Mouse (Mus musculus): ENCODE measurements around the gene Rapgefl1. TPM values are rescaled to one million over a fixed set of nuclear protein-coding genes. Genes with fewer than 3 reads are reported as not detected.

Rapgefl1 gene
- total and polyA plus RNA-seq, 3 experiments: 0.58 to 1.4 TPM; not detected in 1

GRCm38 (mm10) chr11:98873900-98874299 lies 37.3 kb downstream of the Rapgefl1 start:
- H3K9me3 ChIP-seq (replicated peaks; ENCODE audit: insufficient read depth, low read length): no peaks in the 10 kb centered on the region
- H3K9ac ChIP-seq (ENCODE audit: control insufficient read depth, low read depth, low read length, poor library complexity, severe bottlenecking): no peak overlapping the region
- H3K36me3 ChIP-seq (ENCODE audit: control insufficient read depth in 1 of 2, insufficient read depth in 2 of 2, low read length in 2 of 2): peaks cover 11% of the 10 kb centered on the region in 2 experiments
- H3K4me3 ChIP-seq (ENCODE audit: control insufficient read depth in 1 of 2, insufficient read depth in 1 of 2, low read depth in 2 of 2, low read length in 2 of 2): no peak overlapping the region
- H3K27ac ChIP-seq (ENCODE audit: control insufficient read depth, low read depth, low read length): no peak overlapping the region
- H3K79me2 ChIP-seq (ENCODE audit: control insufficient read depth, insufficient read depth, low read length, poor library complexity): peaks cover 4% of the 10 kb centered on the region
- TF ChIP-seq MYB (IDR thresholded peaks at IDR 0.05; ENCODE audit: low read depth, low read length) (no peak), HCFC1 (IDR thresholded peaks at IDR 0.05; ENCODE audit: low read depth, low read length) (no peak), EP300 (IDR thresholded peaks at IDR 0.05; ENCODE audit: low read depth in 1 of 2, low read length in 2 of 2) (peak in 1 of 2 experiments; percentile 12; a peak in 1 of 4 replicates), SIN3A (IDR thresholded peaks at IDR 0.05; ENCODE audit: low read length) (peak; percentile 47), ETS1 (IDR thresholded peaks at IDR 0.05; ENCODE audit: low read depth, low read length) (no peak), MAX (IDR thresholded peaks at IDR 0.05; ENCODE audit: low read length) (0 out of 2 replicates have a peak, but pooled peaks have one; percentile 10)
- peaks cover 4 to 9% of the 10 kb centered on the region in 2 experiments for H3K4me1 ChIP-seq (ENCODE audit: control insufficient read depth in 1 of 2, insufficient read depth in 2 of 2, low read length in 2 of 2)
- peak; percentile 61 for DNase-seq (ENCODE audit: low read depth, low spot score)
- H3K27me3 ChIP-seq (ENCODE audit: control insufficient read depth in 1 of 2, insufficient read depth in 2 of 2, low read length in 2 of 2): no peaks in the 10 kb centered on the region

DNA sequence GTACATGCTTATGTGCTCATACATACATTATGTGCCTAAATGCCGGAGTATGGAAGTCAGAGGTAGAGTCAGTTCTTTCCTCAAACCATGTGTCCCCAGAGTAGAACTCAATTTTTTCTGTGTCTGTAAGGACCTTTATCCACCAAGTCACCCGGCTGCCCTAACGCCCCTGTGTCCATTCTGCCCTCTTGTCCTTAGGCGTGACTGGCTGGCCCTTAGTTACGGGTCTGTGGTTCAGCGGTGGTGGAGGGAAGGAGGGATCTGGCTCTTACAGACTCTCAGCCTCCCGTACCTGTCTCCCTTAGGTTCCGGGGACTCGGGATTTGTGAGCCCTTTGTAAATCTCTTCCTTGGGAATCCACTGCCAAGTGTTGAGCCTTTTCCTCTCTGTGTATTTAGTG lies 40.4 kb downstream of the Rapgefl1 start:
- Histone ChIP-seq H3K9ac (ENCODE audit: control insufficient read depth, low read depth, low read length, poor library complexity, severe bottlenecking) (no peak overlapping the region), H3K79me2 (ENCODE audit: control insufficient read depth, insufficient read depth, low read length, poor library complexity) (peaks cover 4% of the 10 kb centered on the region), H3K4me3 (ENCODE audit: control insufficient read depth in 1 of 2, insufficient read depth in 1 of 2, low read depth in 2 of 2, low read length in 2 of 2) (no peak overlapping the region), H3K9me3 (replicated peaks; ENCODE audit: insufficient read depth, low read length) (no peaks in the 10 kb centered on the region), H3K27me3 (ENCODE audit: control insufficient read depth in 1 of 2, insufficient read depth in 2 of 2, low read length in 2 of 2) (no peaks in the 10 kb centered on the region), H3K36me3 (ENCODE audit: control insufficient read depth in 1 of 2, insufficient read depth in 2 of 2, low read length in 2 of 2) (peaks cover 10 to 11% of the 10 kb centered on the region in 2 experiments), H3K4me1 (ENCODE audit: control insufficient read depth in 1 of 2, insufficient read depth in 2 of 2, low read length in 2 of 2) (peaks cover 4 to 9% of the 10 kb centered on the region in 2 experiments), H3K27ac (ENCODE audit: control insufficient read depth, low read depth, low read length) (no peak overlapping the region)
- TF ChIP-seq ZKSCAN1 (IDR thresholded peaks at IDR 0.05; ENCODE audit: low read depth, low read length): no peak
- no peak for TF ChIP-seq TBP (IDR thresholded peaks at IDR 0.05; ENCODE audit: low read depth, low read length)
- no peak for TF ChIP-seq E2F4 (IDR thresholded peaks at IDR 0.05; ENCODE audit: borderline replicate concordance, low read depth, low read length)
- no peak for TF ChIP-seq POLR2A (IDR thresholded peaks at IDR 0.05; ENCODE audit: control insufficient read depth in 1 of 2, insufficient read depth in 1 of 2, low read depth in 1 of 2, low read length in 2 of 2, poor library complexity in 1 of 2)
- TF ChIP-seq MXI1 (IDR thresholded peaks at IDR 0.05; ENCODE audit: low read depth, low read length): no peak
- TF ChIP-seq BHLHE40 (IDR thresholded peaks at IDR 0.05; ENCODE audit: borderline replicate concordance, low read depth, low read length): no peak
- no peak for TF ChIP-seq ETS1 (IDR thresholded peaks at IDR 0.05; ENCODE audit: low read depth, low read length)
- no peak for TF ChIP-seq ZC3H11A (IDR thresholded peaks at IDR 0.05; ENCODE audit: low read depth, low read length)
- TF ChIP-seq UBTF (IDR thresholded peaks at IDR 0.05; ENCODE audit: borderline replicate concordance, insufficient read depth, low read depth, low read length): no peak
- TF ChIP-seq CTCF (IDR thresholded peaks at IDR 0.05 in 2 of 3, conservative IDR thresholded peaks at IDR 0.05 in 1 of 3; ENCODE audit: control insufficient read depth in 1 of 3, insufficient read depth in 1 of 3, low read depth in 2 of 3, low read length in 3 of 3, poor library complexity in 1 of 3, severe bottlenecking in 1 of 3): no peak
- TF ChIP-seq POLR2AphosphoS2 (IDR thresholded peaks at IDR 0.05; ENCODE audit: low read length): no peak
- no peak for TF ChIP-seq ELF1 (IDR thresholded peaks at IDR 0.05; ENCODE audit: low read depth, low read length)
- TF ChIP-seq GATA1 (IDR thresholded peaks at IDR 0.05; ENCODE audit: low read depth, low read length): no peak
- TF ChIP-seq RCOR1 (IDR thresholded peaks at IDR 0.05; ENCODE audit: low read depth, low read length): no peak
- no peak for TF ChIP-seq CHD2 (IDR thresholded peaks at IDR 0.05; ENCODE audit: low read length)
- no peak for TF ChIP-seq NELFE (IDR thresholded peaks at IDR 0.05; ENCODE audit: low read depth, low read length)
- no peak for TF ChIP-seq SMC3 (IDR thresholded peaks at IDR 0.05; ENCODE audit: low read depth, low read length)
- TF ChIP-seq USF1 (IDR thresholded peaks at IDR 0.05; ENCODE audit: low read depth, low read length): no peak
- no peak for TF ChIP-seq JUND (IDR thresholded peaks at IDR 0.05; ENCODE audit: low read depth, low read length)
- TF ChIP-seq NRF1 (IDR thresholded peaks at IDR 0.05; ENCODE audit: insufficient read depth, low read depth, low read length, poor library complexity, severe bottlenecking): no peak
- no peak for DNase-seq (ENCODE audit: low read depth, low spot score)

Data from MEL (cell line).